Mouse (Mus musculus): ENCODE measurements around the gene Chil6. TPM values are rescaled to one million over a fixed set of nuclear protein-coding genes. Genes with fewer than 3 reads are reported as not detected.

Gene Chil6
- not detected for polyA plus RNA-seq (2015; fragmentation: Illumina TruSeq; extraction: RNeasy Lipid Tissue Mini Kit (QIAGEN cat#74804); ENCODE audit: low read depth, low replicate concordance)

DNA sequence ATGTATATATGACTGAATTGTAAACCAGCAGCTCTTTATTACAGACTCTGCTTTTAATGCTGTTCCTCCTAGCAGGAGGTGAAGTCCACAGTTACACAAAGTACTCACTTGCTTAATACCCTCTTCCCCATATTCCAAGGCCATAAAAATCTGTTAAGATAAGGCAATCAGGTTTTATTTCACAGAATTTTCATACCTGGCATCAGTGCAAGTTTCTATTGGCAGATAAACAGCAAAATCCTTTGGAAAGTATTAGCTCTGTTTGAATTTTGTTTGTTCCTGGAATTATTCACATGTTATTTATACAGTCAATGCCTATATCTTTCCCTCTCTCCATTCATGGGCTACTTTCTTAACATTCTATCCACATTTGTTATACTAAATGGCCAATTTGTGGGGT is at the start of gene Chil6:
TSS of gene Chil6 (minus strand) at position 101 of the 400 bp plus-strand sequence.

Other genes with a start within 250 kb of the Chil6 start
- 0.73 TPM for gene Chil3, start 238.6 kb downstream of the Chil6 start, polyA plus RNA-seq (2015; fragmentation: Illumina TruSeq; extraction: RNeasy Lipid Tissue Mini Kit (QIAGEN cat#74804); ENCODE audit: low read depth, low replicate concordance)
- not detected for gene Chil4, start 186.7 kb downstream of the Chil6 start, polyA plus RNA-seq (2015; fragmentation: Illumina TruSeq; extraction: RNeasy Lipid Tissue Mini Kit (QIAGEN cat#74804); ENCODE audit: low read depth, low replicate concordance)
- gene Dennd2d, start 76.2 kb upstream of the Chil6 start, polyA plus RNA-seq (2015; fragmentation: Illumina TruSeq; extraction: RNeasy Lipid Tissue Mini Kit (QIAGEN cat#74804); ENCODE audit: low read depth, low replicate concordance), result 0.62 TPM
- gene Dram2, start 141.6 kb upstream of the Chil6 start, polyA plus RNA-seq (2015; fragmentation: Illumina TruSeq; extraction: RNeasy Lipid Tissue Mini Kit (QIAGEN cat#74804); ENCODE audit: low read depth, low replicate concordance), result 46.2 TPM
- gene Cept1, start 141.6 kb upstream of the Chil6 start, polyA plus RNA-seq (2015; fragmentation: Illumina TruSeq; extraction: RNeasy Lipid Tissue Mini Kit (QIAGEN cat#74804); ENCODE audit: low read depth, low replicate concordance), result 83.1 TPM

Measured in brain, adult 10 weeks (tissue).